Mouse (Mus musculus) CH12.LX (cell line): ENCODE measurements around the gene Runx2. TPM values are rescaled to one million over a fixed set of nuclear protein-coding genes. Genes with fewer than 3 reads are reported as not detected.

ENCODE experiments used
- DNase-seq: peaks from one replicate; pipeline ENCODE4 v3.0.0-alpha.2; 2013; ENCODE audit errors: extremely low read depth
- H3K27ac ChIP-seq: 2 replicates; pipeline ENCODE4 v1.5.1; 2012; ENCODE audit warnings: low read depth, mild to moderate bottlenecking, control low read depth, moderate library complexity; ENCODE audit not compliant: insufficient read depth
- H3K27me3 ChIP-seq: replicated peaks from 2 replicates; pipeline ENCODE3; 2012; ENCODE audit warnings: inconsistent platforms
- H3K36me3 ChIP-seq, 2 experiments: replicated peaks in 1 of 2; 2 replicates each; pipeline versions ENCODE3 to v1.6.1; 2012; ENCODE audit warnings: inconsistent platforms in 1 of 2, low read length in 1 of 2, mild to moderate bottlenecking in 1 of 2, mixed read lengths in 1 of 2, moderate library complexity in 1 of 2; ENCODE audit not compliant: control insufficient read depth in 1 of 2, insufficient read depth in 1 of 2
- H3K4me1 ChIP-seq, 2 experiments: 2 replicates each; pipeline ENCODE4 v1.6.1; 2012; ENCODE audit warnings: inconsistent platforms in 1 of 2, moderate library complexity in 1 of 2; ENCODE audit not compliant: insufficient read depth in 2 of 2, control insufficient read depth in 1 of 2
- H3K4me2 ChIP-seq: 2 replicates; pipeline ENCODE4 v1.6.1; 2012; ENCODE audit warnings: low read depth, mild to moderate bottlenecking, control low read depth; ENCODE audit not compliant: poor library complexity, insufficient read depth, severe bottlenecking
- H3K4me3 ChIP-seq, 3 experiments: fragments of 150-350 bp in 1 of 3; sonication (generic) in 1 of 3; replicated peaks in 1 of 3; 2 replicates each; pipeline versions ENCODE3 to v1.5.1; 2011 to 2012; ENCODE audit warnings: low read depth in 2 of 3, low read length in 2 of 3, mild to moderate bottlenecking in 2 of 3, moderate library complexity in 2 of 3, control low read depth in 1 of 3, improper control_type of control experiment in 1 of 3, inconsistent platforms in 1 of 3, mixed read lengths in 1 of 3; ENCODE audit not compliant: poor library complexity in 1 of 3
- H3K79me2 ChIP-seq: replicated peaks from 2 replicates; pipeline ENCODE4 v1.6.1; 2012; ENCODE audit warnings: mild to moderate bottlenecking, moderate library complexity; ENCODE audit not compliant: control insufficient read depth, poor library complexity, insufficient read depth, severe bottlenecking; ENCODE audit errors: extremely low read depth
- H3K9ac ChIP-seq: 2 replicates; pipeline ENCODE4 v1.6.1; 2012; ENCODE audit warnings: low read depth, mild to moderate bottlenecking, control low read depth, moderate library complexity; ENCODE audit not compliant: insufficient read depth
- H3K9me3 ChIP-seq: replicated peaks from 2 replicates; pipeline ENCODE3; 2012; ENCODE audit warnings: low read length, inconsistent platforms, mixed read lengths
- CHD1 ChIP-seq: IDR thresholded peaks from 2 replicates; pipeline ENCODE4 v1.6.1; 2012; ENCODE audit warnings: low read depth, low read length, improper control_type of control experiment, inconsistent platforms
- CTCF ChIP-seq, 2 experiments: IDR thresholded peaks in 1 of 2; conservative IDR thresholded peaks in 1 of 2; 2 replicates each; pipeline ENCODE4 v1.5.1; 2011 to 2012; ENCODE audit warnings: low read depth in 2 of 2, low read length in 2 of 2, improper control_type of control experiment in 1 of 2, inconsistent platforms in 1 of 2, mild to moderate bottlenecking in 1 of 2, moderate library complexity in 1 of 2
- E2F4 ChIP-seq: IDR thresholded peaks from 2 replicates; pipeline ENCODE4 v1.6.1; 2011; ENCODE audit warnings: low read depth, low read length, improper control_type of control experiment; ENCODE audit not compliant: insufficient replicate concordance
- ETS1 ChIP-seq: conservative IDR thresholded peaks from 2 replicates; pipeline ENCODE4 v1.6.1; 2012; ENCODE audit warnings: low read depth, mild to moderate bottlenecking, inconsistent platforms, low read length, improper control_type of control experiment, moderate library complexity
- HCFC1 ChIP-seq: IDR thresholded peaks from 2 replicates; pipeline ENCODE4 v1.6.1; 2012; ENCODE audit warnings: low read depth, mild to moderate bottlenecking, inconsistent platforms, low read length, improper control_type of control experiment
- IRF4 ChIP-seq: IDR thresholded peaks from 2 replicates; pipeline ENCODE4 v1.6.1; 2014; ENCODE audit warnings: low read depth, mild to moderate bottlenecking, inconsistent platforms, low read length, improper control_type of control experiment
- MEF2A ChIP-seq: IDR thresholded peaks from 2 replicates; pipeline ENCODE4 v1.6.1; 2014; ENCODE audit warnings: low read depth, mild to moderate bottlenecking, inconsistent platforms, low read length, improper control_type of control experiment, borderline replicate concordance
- MXI1 ChIP-seq: IDR thresholded peaks from 2 replicates; pipeline ENCODE4 v1.6.1; 2011; ENCODE audit warnings: mild to moderate bottlenecking, low read depth, low read length, improper control_type of control experiment
- NRF1 ChIP-seq: IDR thresholded peaks from 2 replicates; pipeline ENCODE4 v1.6.1; 2014; ENCODE audit warnings: low read depth, mild to moderate bottlenecking, inconsistent platforms, low read length, improper control_type of control experiment, moderate library complexity
- PAX5 ChIP-seq: IDR thresholded peaks from 2 replicates; pipeline ENCODE4 v1.6.1; 2012; ENCODE audit warnings: low read length, inconsistent platforms, mixed read lengths
- RCOR1 ChIP-seq: conservative IDR thresholded peaks from 2 replicates; pipeline ENCODE4 v1.6.1; 2012; ENCODE audit warnings: low read depth, mild to moderate bottlenecking, inconsistent platforms, low read length, improper control_type of control experiment
- SIN3A ChIP-seq: IDR thresholded peaks from 2 replicates; pipeline ENCODE4 v1.6.1; 2012; ENCODE audit warnings: low read length, improper control_type of control experiment, inconsistent platforms
- TBP ChIP-seq: conservative IDR thresholded peaks from 2 replicates; pipeline ENCODE4 v1.6.1; 2011; ENCODE audit warnings: low read depth, low read length, improper control_type of control experiment
- UBTF ChIP-seq: IDR thresholded peaks from 2 replicates; pipeline ENCODE4 v1.6.1; 2012; ENCODE audit warnings: low read depth, mild to moderate bottlenecking, inconsistent platforms, low read length, improper control_type of control experiment, moderate library complexity
- USF1 ChIP-seq: IDR thresholded peaks from 2 replicates; pipeline ENCODE4 v1.6.1; 2014; ENCODE audit warnings: low read depth, mild to moderate bottlenecking, inconsistent platforms, low read length, improper control_type of control experiment
- ZKSCAN1 ChIP-seq: IDR thresholded peaks from 2 replicates; pipeline ENCODE4 v1.6.1; 2012; ENCODE audit warnings: low read depth, inconsistent platforms, low read length, improper control_type of control experiment, borderline replicate concordance
- ZNF384 ChIP-seq: IDR thresholded peaks from 2 replicates; pipeline ENCODE4 v1.6.1; 2012; ENCODE audit warnings: low read depth, low read length, improper control_type of control experiment, inconsistent platforms
- dilution Hi-C: fragments of 300-500 bp; cut with MboI; formaldehyde crosslinking; loops from 2 replicates; pipeline ENCODE4 v1.14.3; 2020; ENCODE audit warnings: low sequenced_read_pairs; ENCODE audit not compliant: extremely low pct_unique_long_range_greater_than_20kb, extremely low pct_ligation_motif_present
- in situ Hi-C: fragments of 300-500 bp; cut with MboI; formaldehyde crosslinking; loops from 3 replicates; pipeline ENCODE4 v1.14.3; 2019; ENCODE audit warnings: low sequenced_read_pairs, low pct_ligation_motif_present, low pct_unique_long_range_greater_than_20kb, mixed read lengths
- polyA plus RNA-seq: library from polyadenylated mRNA; unstranded; fragments of >175 nt; gene quantifications from 2 replicates; pipeline ENCODE4 v1.2.1, GENCODE M21; 2012; ENCODE audit warnings: low read depth; ENCODE audit not compliant: insufficient read length
- total RNA-seq, 2 experiments: library from RNA; depleted of rRNA; stranded (reverse); fragments of 300-350 nt in 1 of 2; fragments of >200 nt in 1 of 2; gene quantifications; 2 replicates each; pipeline ENCODE4 v1.2.3; 2012 to 2014

Runx2 gene
- total and polyA plus RNA-seq, 3 experiments = 0.70 to 1.4 (median 1.1) TPM

DNA sequence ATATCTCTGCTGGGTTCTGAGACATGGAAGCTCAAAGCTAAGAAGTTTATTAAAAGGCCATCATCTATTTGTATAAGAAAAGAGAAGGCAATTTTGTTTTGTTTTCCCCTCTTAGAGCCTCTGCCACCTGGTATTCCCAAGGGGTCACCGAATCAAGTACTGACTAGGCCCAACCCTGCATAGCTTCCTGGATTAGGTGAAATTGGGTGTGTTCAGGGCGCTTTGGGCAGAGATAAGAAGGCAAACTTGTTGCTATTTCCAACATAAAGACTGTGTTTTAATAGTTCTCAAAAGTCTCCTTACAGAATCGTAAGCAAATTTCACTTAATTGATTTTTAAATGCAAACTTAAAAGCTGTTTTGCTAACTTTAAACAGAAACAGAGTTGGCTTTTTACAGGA is 173.7 kb downstream of the Runx2 start:
- DNase-seq = no peak
- Histone ChIP-seq H3K9me3 (no peaks in the 10 kb centered on the region), H3K27ac (no peak overlapping the region), H3K36me3 (no peaks in the 10 kb centered on the region), H3K79me2 (no peaks in the 10 kb centered on the region), H3K4me3 (no peak overlapping the region), H3K27me3 (no peaks in the 10 kb centered on the region), H3K4me2 (no peak overlapping the region), H3K9ac (no peak overlapping the region), H3K4me1 (peaks cover 0 to 5% of the 10 kb centered on the region in 2 experiments; a peak in 1 of 4 replicates)
- dilution Hi-C loops = no loop called here
- in situ Hi-C loops = no loop called here
- TF ChIP-seq ETS1 (no peak), NRF1 (no peak), IRF4 (no peak), E2F4 (no peak), ZNF384 (no peak)

DNA sequence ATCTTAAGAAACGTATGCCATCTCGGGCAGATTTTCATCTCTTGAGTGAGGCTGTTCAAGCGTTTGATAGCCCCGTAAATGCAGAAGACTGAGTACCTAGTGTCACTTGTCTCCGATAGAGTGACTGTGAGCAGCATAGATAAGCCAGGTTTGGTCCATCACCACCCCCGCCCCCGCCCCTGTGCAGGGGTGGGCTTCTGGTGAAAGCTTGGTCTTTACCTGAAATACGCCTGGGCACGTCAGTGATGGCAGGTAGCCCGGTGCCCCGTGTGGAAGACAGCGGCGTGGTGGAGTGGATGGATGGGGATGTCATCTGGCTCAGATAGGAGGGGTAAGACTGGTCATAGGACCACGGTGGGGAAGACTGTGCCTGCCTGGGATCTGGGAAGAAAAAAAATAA is 175.2 kb downstream of the Runx2 start:
- H3K27ac ChIP-seq = no peak overlapping the region
- H3K4me2 ChIP-seq = no peak overlapping the region
- peaks cover 0 to 5% of the 10 kb centered on the region in 2 experiments; a peak in 1 of 4 replicates for H3K4me1 ChIP-seq
- dilution Hi-C loops (no loop called here), in situ Hi-C loops (no loop called here)
- no peak overlapping the region for H3K9ac ChIP-seq
- H3K4me3 ChIP-seq = no peak overlapping the region
- H3K36me3 ChIP-seq = no peaks in the 10 kb centered on the region
- no peaks in the 10 kb centered on the region for H3K79me2 ChIP-seq
- H3K9me3 ChIP-seq = no peaks in the 10 kb centered on the region
- no peaks in the 10 kb centered on the region for H3K27me3 ChIP-seq
- no peak for DNase-seq
- TF ChIP-seq ZKSCAN1 (no peak), TBP (no peak), PAX5 (no peak), MEF2A (no peak), SIN3A (no peak), HCFC1 (no peak), NRF1 (no peak), UBTF (no peak), MXI1 (no peak), CTCF (conservative IDR thresholded peaks at IDR 0.05 in 1 of 2, IDR thresholded peaks at IDR 0.05 in 1 of 2; ENCODE audit: low read depth in 2 of 2, low read length in 2 of 2) (no peak), RCOR1 (no peak), USF1 (no peak), CHD1 (no peak), ETS1 (no peak)
- TF ChIP-seq, all 38 proteins: peak for 0
